Mouse (Mus musculus) midbrain, embryonic 14.5 days (tissue): ENCODE measurements around the gene Abcf2. TPM values are rescaled to one million over a fixed set of nuclear protein-coding genes. Genes with fewer than 3 reads are reported as not detected.
A peak's percentile ranks its signal among the peaks of the same experiment; 100 is the strongest.

Source experiments
- ATAC-seq: fragments of 200-750 bp; cut with Nextera tagmentation; 2 replicates; pipeline ENCODE4 v1.8.0; 2017; ENCODE audit warnings: moderate number of reproducible peaks, moderate library complexity; ENCODE audit not compliant: low FRiP score, low TSS enrichment
- DNase-seq: peaks from one replicate; pipeline ENCODE4 v3.0.0-alpha.2; 2015
- H3K27ac ChIP-seq: fragments of 300-500 bp; sonication (generic); replicated peaks from 2 replicates; pipeline ENCODE4 v1.5.1; 2014; ENCODE audit warnings: mild to moderate bottlenecking, low read depth, low read length, moderate library complexity
- H3K27me3 ChIP-seq: fragments of 300-500 bp; sonication (generic); 2 replicates; pipeline ENCODE4 v1.6.1; 2014; ENCODE audit warnings: low read length, control low read depth, mixed read lengths; ENCODE audit not compliant: control insufficient read depth, insufficient read depth
- H3K36me3 ChIP-seq: fragments of 300-500 bp; sonication (generic); 2 replicates; pipeline ENCODE4 v1.6.1; 2014; ENCODE audit warnings: low read length, control low read depth; ENCODE audit not compliant: control insufficient read depth, insufficient read depth
- H3K4me1 ChIP-seq: fragments of 300-500 bp; sonication (generic); 2 replicates; pipeline ENCODE4 v1.6.1; 2014; ENCODE audit warnings: mild to moderate bottlenecking, antibody characterized with exemption, low read length, control low read depth; ENCODE audit not compliant: control insufficient read depth, insufficient read depth
- H3K4me2 ChIP-seq: fragments of 300-500 bp; sonication (generic); 2 replicates; pipeline ENCODE4 v1.6.1; 2014; ENCODE audit warnings: mild to moderate bottlenecking, low read length, moderate library complexity
- H3K4me3 ChIP-seq: fragments of 300-500 bp; sonication (generic); replicated peaks from 2 replicates; pipeline ENCODE4 v1.5.1; 2014; ENCODE audit warnings: low read depth, low read length
- H3K9ac ChIP-seq: fragments of 300-500 bp; sonication (generic); replicated peaks from 2 replicates; pipeline ENCODE4 v1.6.1; 2014; ENCODE audit warnings: mild to moderate bottlenecking, low read length, moderate library complexity
- H3K9me3 ChIP-seq: fragments of 300-500 bp; sonication (generic); 2 replicates; pipeline ENCODE4 v1.6.1; 2016; ENCODE audit warnings: low read length, control low read depth, mixed read lengths; ENCODE audit not compliant: control insufficient read depth
- WGBS: fragments of 180-500 bp; shearing (Covaris S2); extraction: QIAGEN DNeasy Blood & Tissue Kit; methylation state at CpG from one replicate; pipeline ENCODE4 v1.1.7; 2014; 5-methylcytosine and 5-hydroxymethylcytosine counted together
- microRNA counts: library from miRNA; unstranded; fragments of <30 nt; microRNA quantifications from one replicate; lab custom pipeline; 2016
- microRNA-seq: library from miRNA; unstranded; fragments of <30 nt; microRNA quantifications from one replicate; pipeline ENCODE4, GENCODE M21; 2016
- polyA plus RNA-seq: library from polyadenylated mRNA; unstranded; fragments of >200 nt; fragmentation: Nextera tagmentation; extraction: Ambion mirVana; gene quantifications from 2 replicates; pipeline ENCODE4 v1.2.1, GENCODE M21; 2014

Gene Abcf2
- polyA plus RNA-seq, 1 experiment from 2014 or later: 88.1 TPM

DNA sequence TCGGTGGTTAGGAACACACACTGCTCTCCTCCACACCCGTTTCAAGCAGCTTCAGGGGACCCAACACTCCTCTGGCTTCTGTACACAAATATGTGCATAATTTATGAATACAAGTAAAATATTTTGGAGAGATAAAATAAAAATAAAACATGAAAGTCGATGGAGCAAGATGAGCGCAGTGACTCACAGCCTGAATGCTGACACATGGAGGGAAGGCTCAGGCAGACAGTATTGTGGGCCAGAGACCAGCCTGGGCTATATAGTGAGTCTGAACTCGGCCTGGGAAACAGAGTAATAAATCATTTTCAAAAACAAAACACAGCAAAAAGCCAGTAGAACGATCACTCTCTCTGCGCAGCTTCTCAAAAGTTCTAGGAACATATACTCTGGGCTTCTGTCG is 55.9 kb downstream of the Abcf2 start:
- Histone ChIP-seq H3K4me2 (no peak overlapping the region), H3K9me3 (no peaks in the 10 kb centered on the region), H3K4me1 (peaks cover 5% of the 10 kb centered on the region; the same call in 1 of the 2 replicates), H3K27ac (no peak overlapping the region), H3K4me3 (no peak overlapping the region), H3K36me3 (no peaks in the 10 kb centered on the region), H3K9ac (no peak overlapping the region), H3K27me3 (peaks cover 44% of the 10 kb centered on the region)
- 73% methylated on average over 8 of the region's 8 CpGs for WGBS
- DNase-seq (no peak), ATAC-seq (no peak)

MicroRNAs encoded within 50 kb of the gene (microRNA counts, 519-probe panel; counts per million panel counts)
- not detected for microRNA mmu-miR-671-3p (lab: Ali Mortazavi, UCI)
- not detected for microRNA mmu-miR-671-5p (lab: Ali Mortazavi, UCI)

Small RNA genes lying within 50 kb of the gene (microRNA-seq; reads per million reads assigned to microRNA genes)
- 536 reads per million, percentile 74 among the genes with 10 or more reads in this experiment for gene Mir671

Other genes starting within 250 kb of the Abcf2 start
- gene Kcnh2, start 225.9 kb downstream of the Abcf2 start, polyA plus RNA-seq: 10.2 and 13.1 TPM in 2 replicates
- gene Nos3, start 212.7 kb downstream of the Abcf2 start, polyA plus RNA-seq: 5.1 and 7.0 TPM in 2 replicates
- 0.72 and 1.0 TPM in 2 replicates for gene Atg9b, start 185.3 kb downstream of the Abcf2 start, polyA plus RNA-seq
- 45.3 and 52.1 TPM in 2 replicates for gene Abcb8, start 183.8 kb downstream of the Abcf2 start, polyA plus RNA-seq
- gene Asic3, start 164.1 kb downstream of the Abcf2 start, polyA plus RNA-seq: not detected in 2 replicates
- gene Cdk5, start 153.9 kb downstream of the Abcf2 start, polyA plus RNA-seq: 110 and 136 TPM in 2 replicates
- gene Slc4a2, start 153.6 kb downstream of the Abcf2 start, polyA plus RNA-seq: 14.8 TPM in 2 replicates
- gene Fastk, start 132.2 kb downstream of the Abcf2 start, polyA plus RNA-seq: 91.8 and 105 TPM in 2 replicates
- 51.0 and 64.1 TPM in 2 replicates for gene Tmub1, start 129.6 kb downstream of the Abcf2 start, polyA plus RNA-seq
- 65.1 and 79.0 TPM in 2 replicates for gene Agap3, start 125.3 kb downstream of the Abcf2 start, polyA plus RNA-seq
- 0.05 and 0.12 TPM in 2 replicates for gene Gbx1, start 50.3 kb downstream of the Abcf2 start, polyA plus RNA-seq
- gene Asb10, start 36.5 kb downstream of the Abcf2 start, polyA plus RNA-seq: 0.09 and 0.12 TPM in 2 replicates
- not detected in 2 replicates for gene 4931409K22Rik, start 20.7 kb downstream of the Abcf2 start, polyA plus RNA-seq
- 12.4 and 19.4 TPM in 2 replicates for gene Chpf2, start 9.3 kb upstream of the Abcf2 start, polyA plus RNA-seq
- gene Smarcd3, start 46.9 kb upstream of the Abcf2 start, polyA plus RNA-seq: 158 and 199 TPM in 2 replicates
- gene Nub1, start 108.1 kb upstream of the Abcf2 start, polyA plus RNA-seq: 42.3 and 54.1 TPM in 2 replicates
- 2.0 and 5.6 TPM in 2 replicates for gene Wdr86, start 153.3 kb upstream of the Abcf2 start, polyA plus RNA-seq
- gene Crygn, start 180.5 kb upstream of the Abcf2 start, polyA plus RNA-seq: 1.6 TPM in 1 of 2 replicates, not detected in the other